Mouse (Mus musculus) midbrain, embryonic 12.5 days (tissue): Measurements from ENCODE around the gene Podn. TPM values are rescaled to one million over a fixed set of nuclear protein-coding genes. Genes with fewer than 3 reads are reported as not detected.
A peak's percentile ranks its signal among the peaks of the same experiment; 100 is the strongest.

ENCODE experiments used
- ATAC-seq: fragments of 200-750 bp; cut with Nextera tagmentation; 2 replicates; pipeline ENCODE4 v1.8.0; 2017; ENCODE audit warnings: low read depth, moderate TSS enrichment, moderate library complexity; ENCODE audit not compliant: low FRiP score
- H3K27ac ChIP-seq: fragments of 300-500 bp; sonication (generic); replicated peaks from 2 replicates; pipeline ENCODE4 v1.5.1; 2016; ENCODE audit warnings: mild to moderate bottlenecking
- H3K27me3 ChIP-seq: fragments of 300-500 bp; sonication (generic); 2 replicates; pipeline ENCODE4 v1.6.1; 2016; ENCODE audit warnings: mild to moderate bottlenecking
- H3K36me3 ChIP-seq: fragments of 300-500 bp; sonication (generic); 2 replicates; pipeline ENCODE4 v1.6.1; 2016
- H3K4me1 ChIP-seq: fragments of 300-500 bp; sonication (generic); 2 replicates; pipeline ENCODE4 v1.6.1; 2016
- H3K4me2 ChIP-seq: fragments of 300-500 bp; sonication (generic); replicated peaks from 2 replicates; pipeline ENCODE4 v1.6.1; 2016; ENCODE audit warnings: mild to moderate bottlenecking, moderate library complexity
- H3K4me3 ChIP-seq: fragments of 300-500 bp; sonication (generic); 2 replicates; pipeline ENCODE4 v1.5.1; 2016; ENCODE audit warnings: mild to moderate bottlenecking
- H3K9ac ChIP-seq: fragments of 300-500 bp; sonication (generic); replicated peaks from 2 replicates; pipeline ENCODE4 v1.6.1; 2016; ENCODE audit warnings: mild to moderate bottlenecking, moderate library complexity
- H3K9me3 ChIP-seq: fragments of 300-500 bp; sonication (generic); 2 replicates; pipeline ENCODE4 v1.6.1; 2016; ENCODE audit warnings: mild to moderate bottlenecking
- WGBS: fragments of 180-500 bp; shearing (Covaris S2); methylation state at CpG from one replicate; pipeline ENCODE4 v1.1.7; 2016; 5-methylcytosine and 5-hydroxymethylcytosine counted together
- polyA plus RNA-seq: library from polyadenylated mRNA; unstranded; fragments of >200 nt; fragmentation: Nextera tagmentation; extraction: Ambion mirVana; gene quantifications from 2 replicates; pipeline ENCODE4 v1.2.1, GENCODE M21; 2016

Podn gene
- polyA plus RNA-seq, 1 experiment from 2014 or later, result 0.20 TPM

DNA sequence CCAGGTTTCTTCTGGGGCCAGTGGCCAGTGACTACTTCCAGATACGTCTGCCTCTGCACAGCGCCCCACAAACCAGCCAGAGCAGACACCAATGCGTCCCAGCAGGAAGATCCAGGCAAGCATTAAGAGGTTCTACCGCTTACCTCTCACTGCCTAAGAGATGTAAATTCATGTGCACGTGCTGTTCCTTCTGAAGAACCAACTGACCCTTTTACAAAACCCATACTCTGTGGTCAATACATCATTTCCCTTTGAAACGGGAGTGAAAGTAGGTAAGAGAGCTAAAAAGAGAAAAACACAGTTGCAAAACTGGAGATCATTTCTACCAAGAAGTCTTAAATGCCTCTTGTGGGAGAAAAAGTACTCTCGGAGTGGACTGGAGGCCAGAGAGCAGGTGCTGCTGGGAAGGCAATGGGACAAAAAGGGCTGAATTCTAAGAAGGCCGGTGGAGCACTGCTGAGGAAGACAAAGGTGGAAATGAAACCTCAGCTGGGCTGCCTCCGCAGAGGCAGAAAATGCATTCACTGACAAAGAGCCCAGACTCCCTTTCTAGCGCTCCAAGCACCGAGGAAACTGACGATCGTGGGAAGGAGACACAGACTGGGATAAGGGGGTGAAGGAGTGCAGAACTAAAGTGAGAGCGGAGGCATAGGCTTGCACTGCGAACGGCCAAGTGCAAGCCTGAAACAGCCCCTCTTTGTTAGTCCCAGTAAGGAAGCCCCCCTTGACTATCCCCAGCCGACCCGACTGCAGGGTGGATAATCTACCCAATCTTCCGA, 36.5 kb downstream of the Podn start:
- Histone ChIP-seq H3K4me2 (0 out of 2 replicates have a peak overlapping the region, but pooled peaks have one; percentile 13), H3K9me3 (no peaks in the 10 kb centered on the region), H3K27ac (peak overlapping the region; percentile 57), H3K36me3 (peaks cover 45% of the 10 kb centered on the region), H3K27me3 (no peaks in the 10 kb centered on the region), H3K4me1 (peaks cover 9% of the 10 kb centered on the region; the same call in 1 of the 2 replicates), H3K4me3 (no peak overlapping the region), H3K9ac (no peak overlapping the region)
- 41% methylated on average over 19 of the region's 19 CpGs for WGBS
- ATAC-seq, result no peak

DNA sequence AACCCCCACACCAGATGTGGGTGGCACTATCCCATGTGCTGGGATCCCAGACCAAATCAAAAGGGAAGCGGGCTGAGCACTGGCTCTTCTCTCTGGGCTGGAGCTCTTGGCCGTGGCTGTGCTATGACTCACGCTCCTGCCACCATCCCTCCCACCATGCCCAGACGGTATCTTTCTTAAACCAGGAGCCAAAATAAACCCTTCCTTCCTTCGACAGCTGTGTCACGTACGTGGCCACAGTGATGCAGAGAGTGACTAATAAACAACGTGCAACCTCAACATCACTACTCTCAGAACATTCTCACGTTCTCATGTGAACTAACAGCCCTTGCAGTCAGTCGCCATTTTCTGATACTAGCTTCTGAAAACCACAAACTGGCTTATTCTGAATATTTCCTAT, 38.1 kb downstream of the Podn start:
- H3K36me3 ChIP-seq, result peaks cover 54% of the 10 kb centered on the region

DNA sequence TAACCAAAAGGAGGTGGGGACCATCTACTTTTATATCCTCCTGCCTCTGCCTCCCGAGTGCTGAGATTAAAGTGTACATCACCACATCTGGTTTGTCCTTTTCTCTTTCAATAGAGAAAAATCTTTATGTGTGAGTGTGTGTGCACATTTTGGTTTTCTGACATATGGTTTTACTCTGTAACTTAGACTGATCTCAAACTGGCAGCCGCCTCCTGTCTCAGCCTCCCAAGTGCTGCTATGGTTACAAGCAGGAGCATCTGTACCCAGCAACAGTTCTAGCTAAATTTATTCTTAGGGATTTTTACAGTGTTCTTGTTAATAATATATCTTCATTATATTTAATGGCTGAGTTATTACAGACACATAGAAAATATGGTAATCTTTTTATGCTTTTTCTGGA, 39.0 kb downstream of the Podn start:
- no peak overlapping the region for H3K9ac ChIP-seq
- ATAC-seq, result no peak
- WGBS, result 95% methylated on average over 2 of the region's 2 CpGs
- H3K27me3 ChIP-seq, result no peaks in the 10 kb centered on the region
- peaks cover 9% of the 10 kb centered on the region; the same call in 1 of the 2 replicates for H3K4me1 ChIP-seq
- no peak overlapping the region for H3K27ac ChIP-seq
- H3K4me2 ChIP-seq, result no peak overlapping the region
- no peaks in the 10 kb centered on the region for H3K9me3 ChIP-seq
- H3K36me3 ChIP-seq, result peaks cover 58% of the 10 kb centered on the region
- H3K4me3 ChIP-seq, result no peak overlapping the region

More for the DNA sequence above, 38.1 kb downstream of the Podn start:
- no peak overlapping the region for H3K27ac ChIP-seq
- no peaks in the 10 kb centered on the region for H3K9me3 ChIP-seq
- no peak overlapping the region for H3K4me2 ChIP-seq
- H3K4me3 ChIP-seq, result no peak overlapping the region
- no peaks in the 10 kb centered on the region for H3K27me3 ChIP-seq
- no peak overlapping the region for H3K9ac ChIP-seq
- 92% methylated on average over 10 of the region's 10 CpGs for WGBS
- peaks cover 9% of the 10 kb centered on the region; the same call in 1 of the 2 replicates for H3K4me1 ChIP-seq
- ATAC-seq, result no peak

DNA sequence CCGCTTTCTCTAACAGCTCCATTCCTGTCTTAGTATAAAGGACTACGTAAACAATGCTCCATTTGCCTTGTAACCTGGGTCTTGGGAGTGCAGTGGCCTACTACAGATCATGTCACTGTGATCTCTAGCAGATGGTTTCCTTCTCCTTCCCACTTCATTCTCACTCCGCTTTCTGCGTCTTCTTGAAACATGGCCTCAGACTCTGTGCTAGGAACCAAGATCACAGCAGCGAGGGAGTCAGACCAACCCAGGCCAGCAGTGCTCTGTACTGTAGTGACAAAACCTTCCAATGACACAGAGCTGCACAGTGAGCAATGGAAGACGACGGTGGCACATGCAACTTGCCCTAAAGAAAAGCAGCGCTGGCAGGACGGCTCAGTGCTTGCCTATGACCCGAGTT, 40.4 kb downstream of the Podn start:
- Histone ChIP-seq H3K36me3 (peaks cover 61% of the 10 kb centered on the region), H3K27me3 (no peaks in the 10 kb centered on the region), H3K27ac (no peak overlapping the region), H3K4me2 (no peak overlapping the region), H3K9me3 (no peaks in the 10 kb centered on the region), H3K9ac (no peak overlapping the region), H3K4me1 (peaks cover 9% of the 10 kb centered on the region; the same call in 1 of the 2 replicates), H3K4me3 (no peak overlapping the region)
- WGBS, result 90% methylated on average over 10 of the region's 10 CpGs
- ATAC-seq, result no peak

DNA sequence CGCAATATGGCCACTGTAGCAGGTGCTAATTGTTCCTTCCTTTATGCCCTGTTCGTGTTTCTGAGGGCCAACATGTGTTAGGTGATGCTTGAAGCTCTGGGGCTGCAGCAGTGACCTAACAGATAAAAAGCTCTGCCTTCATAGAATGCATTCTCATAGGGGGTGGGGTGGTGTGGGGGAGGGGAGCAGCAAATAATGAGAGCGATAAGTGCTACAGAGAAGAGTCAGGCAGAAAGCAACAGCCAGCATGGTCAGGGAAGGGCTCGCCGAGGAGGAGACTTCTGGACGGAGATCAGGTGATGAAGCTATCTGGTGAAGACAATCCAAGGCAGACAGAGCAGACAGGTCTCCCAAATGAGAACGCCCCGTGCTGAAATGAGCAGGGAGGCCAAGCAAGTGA, 43.6 kb downstream of the Podn start:
- no peak overlapping the region for H3K4me2 ChIP-seq
- H3K27ac ChIP-seq, result no peak overlapping the region
- peaks cover 74% of the 10 kb centered on the region for H3K36me3 ChIP-seq
- 92% methylated on average over 8 of the region's 8 CpGs for WGBS
- H3K4me3 ChIP-seq, result no peak overlapping the region
- ATAC-seq, result no peak
- H3K4me1 ChIP-seq, result peaks cover 3% of the 10 kb centered on the region; the same call in 1 of the 2 replicates
- no peak overlapping the region for H3K9ac ChIP-seq
- H3K27me3 ChIP-seq, result no peaks in the 10 kb centered on the region
- no peaks in the 10 kb centered on the region for H3K9me3 ChIP-seq

DNA sequence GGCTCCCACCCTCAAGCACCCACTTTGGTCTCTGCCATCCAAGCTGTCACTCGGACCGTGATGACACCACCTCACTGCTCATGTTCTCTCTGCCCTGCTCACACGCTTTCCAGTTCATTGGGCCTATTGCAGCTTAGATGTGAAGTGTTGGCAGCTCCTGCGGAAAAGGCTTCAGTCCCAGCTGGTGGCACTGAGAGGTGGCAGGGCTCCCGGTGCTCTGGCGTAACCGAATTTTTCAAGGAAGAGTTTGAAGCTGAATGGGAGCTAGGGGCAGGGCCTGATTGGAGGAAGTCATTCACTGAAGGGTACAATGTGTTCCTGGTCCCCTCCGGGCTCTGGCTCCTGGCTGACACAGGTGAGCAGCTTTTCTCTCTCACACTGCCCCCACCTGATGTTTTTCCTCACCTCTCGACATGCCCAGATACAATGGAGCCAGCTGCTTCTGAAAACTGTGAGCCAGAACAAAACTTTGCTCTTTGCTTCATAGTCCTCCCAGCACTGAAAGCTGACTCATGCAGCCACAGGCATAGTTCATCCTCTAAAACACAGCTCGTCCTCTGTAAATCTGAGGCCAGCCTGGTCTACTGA, 44.5 kb downstream of the Podn start:
- ATAC-seq, result no peak
- H3K27me3 ChIP-seq, result no peaks in the 10 kb centered on the region
- WGBS, result 87% methylated on average over 10 of the region's 10 CpGs
- H3K9me3 ChIP-seq, result no peaks in the 10 kb centered on the region
- no peak overlapping the region for H3K27ac ChIP-seq
- peaks cover 3% of the 10 kb centered on the region; the same call in 1 of the 2 replicates for H3K4me1 ChIP-seq
- H3K4me3 ChIP-seq, result no peak overlapping the region
- 0 out of 2 replicates have a peak overlapping the region, but pooled peaks have one; percentile 15 for H3K9ac ChIP-seq
- H3K36me3 ChIP-seq, result peaks cover 77% of the 10 kb centered on the region
- H3K4me2 ChIP-seq, result no peak overlapping the region

DNA sequence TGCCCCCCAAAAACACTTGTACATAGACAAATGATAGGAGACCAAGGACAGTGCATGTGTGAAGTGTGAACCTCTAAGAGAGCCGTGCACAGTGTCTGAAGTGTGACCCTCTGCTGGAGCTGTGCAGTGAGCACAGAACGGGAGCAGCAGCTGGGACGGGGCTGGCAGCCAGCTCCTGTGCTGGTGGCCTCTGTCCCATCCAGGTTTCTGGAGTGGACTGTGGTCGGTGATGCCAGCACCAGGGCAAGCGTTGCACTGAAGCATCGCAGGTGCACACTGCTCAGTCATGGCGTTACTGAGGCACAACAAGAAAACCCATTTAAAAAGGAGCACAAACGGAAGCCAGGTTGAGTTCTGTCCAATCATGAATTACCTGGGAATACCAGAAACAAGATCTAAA, 50.1 kb downstream of the Podn start:
- H3K27ac ChIP-seq, result no peak overlapping the region
- no peaks in the 10 kb centered on the region for H3K9me3 ChIP-seq
- H3K9ac ChIP-seq, result no peak overlapping the region
- peaks cover 3% of the 10 kb centered on the region; the same call in 1 of the 2 replicates for H3K4me1 ChIP-seq
- peaks cover 58% of the 10 kb centered on the region for H3K36me3 ChIP-seq
- no peak overlapping the region for H3K4me3 ChIP-seq
- H3K4me2 ChIP-seq, result no peak overlapping the region
- ATAC-seq, result no peak
- WGBS, result 91% methylated on average over 8 of the region's 8 CpGs
- H3K27me3 ChIP-seq, result no peaks in the 10 kb centered on the region

DNA sequence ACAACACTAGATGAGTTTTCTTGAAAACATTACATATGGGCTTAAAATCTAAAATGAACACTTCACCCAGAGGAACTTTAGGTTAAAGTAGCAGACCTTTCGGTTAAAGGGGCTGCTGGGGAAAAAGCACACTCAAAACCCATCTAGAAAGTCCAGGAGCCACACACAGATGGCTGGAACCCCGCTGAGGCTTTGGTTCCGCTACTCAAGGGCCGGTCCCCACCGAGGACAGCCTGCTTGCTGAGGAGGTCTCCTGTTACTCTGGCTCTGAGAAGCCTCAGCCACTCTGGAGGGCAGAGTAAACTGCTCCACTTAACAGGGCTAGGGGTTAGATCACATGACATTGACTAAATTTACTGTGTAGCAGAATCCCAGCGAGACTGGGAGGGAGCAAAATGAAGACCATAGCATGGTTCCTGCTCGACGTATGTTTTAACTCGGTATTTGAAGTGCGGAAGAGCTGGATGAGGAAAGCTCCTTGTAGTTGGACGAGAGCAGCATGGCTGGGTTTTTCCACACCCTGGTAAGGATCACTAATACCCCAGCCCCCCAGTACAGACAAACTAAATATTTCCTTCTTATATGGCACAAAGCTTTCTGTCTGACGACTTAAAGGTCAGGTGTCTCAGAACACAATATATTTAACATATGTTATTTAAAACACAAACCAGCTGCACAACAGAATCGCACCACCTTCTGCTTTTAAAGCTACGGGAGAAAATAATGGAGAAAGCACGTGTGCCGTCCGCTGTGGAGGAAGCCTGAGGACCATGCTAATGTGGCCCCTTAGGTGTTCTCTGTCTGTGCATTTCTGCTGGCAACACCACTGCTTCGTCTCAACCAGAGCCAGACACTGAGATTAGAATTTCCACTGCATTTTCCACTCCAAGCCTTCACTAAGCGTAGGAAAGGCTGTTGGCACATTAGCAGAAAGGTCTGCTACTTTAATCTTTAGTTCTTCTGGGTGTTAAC, 50.8 kb downstream of the Podn start:
- no peak overlapping the region for H3K4me3 ChIP-seq
- no peak for ATAC-seq
- H3K4me2 ChIP-seq, result no peak overlapping the region
- H3K27ac ChIP-seq, result no peak overlapping the region
- no peaks in the 10 kb centered on the region for H3K27me3 ChIP-seq
- H3K4me1 ChIP-seq, result peaks cover under 1% of the 10 kb centered on the region; the same call in 1 of the 2 replicates
- 76% methylated on average over 19 of the region's 19 CpGs for WGBS
- H3K9ac ChIP-seq, result no peak overlapping the region
- peaks cover 50% of the 10 kb centered on the region for H3K36me3 ChIP-seq
- no peaks in the 10 kb centered on the region for H3K9me3 ChIP-seq

DNA sequence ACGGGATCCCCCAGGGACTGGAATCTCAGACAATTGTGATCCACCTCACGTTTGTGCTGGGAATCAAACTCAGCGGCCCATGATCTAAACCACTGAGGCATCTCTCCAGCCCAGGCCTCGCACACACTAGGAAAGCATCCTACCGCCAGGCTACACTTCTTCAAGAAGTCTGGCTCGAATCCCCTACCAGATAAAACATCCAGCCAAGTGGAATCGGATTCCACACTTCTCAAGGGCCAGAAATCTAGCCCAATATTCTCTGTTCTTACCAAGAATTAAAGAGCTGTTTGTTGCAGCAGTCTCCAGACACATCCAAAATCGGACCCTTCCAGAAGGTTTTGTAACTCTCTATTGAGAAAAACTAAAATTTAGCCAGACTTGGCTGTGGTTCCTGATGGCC, 59.2 kb downstream of the Podn start:
- H3K4me1 ChIP-seq, result no peaks in the 10 kb centered on the region; the same call in 1 of the 2 replicates
- ATAC-seq, result no peak
- H3K27me3 ChIP-seq, result peaks cover 20% of the 10 kb centered on the region
- no peak overlapping the region for H3K27ac ChIP-seq
- H3K9me3 ChIP-seq, result no peaks in the 10 kb centered on the region
- 81% methylated on average over 8 of the region's 8 CpGs for WGBS
- H3K9ac ChIP-seq, result no peak overlapping the region
- H3K4me3 ChIP-seq, result no peak overlapping the region
- peaks cover 2% of the 10 kb centered on the region; the same call in 1 of the 2 replicates for H3K36me3 ChIP-seq
- no peak overlapping the region for H3K4me2 ChIP-seq

DNA sequence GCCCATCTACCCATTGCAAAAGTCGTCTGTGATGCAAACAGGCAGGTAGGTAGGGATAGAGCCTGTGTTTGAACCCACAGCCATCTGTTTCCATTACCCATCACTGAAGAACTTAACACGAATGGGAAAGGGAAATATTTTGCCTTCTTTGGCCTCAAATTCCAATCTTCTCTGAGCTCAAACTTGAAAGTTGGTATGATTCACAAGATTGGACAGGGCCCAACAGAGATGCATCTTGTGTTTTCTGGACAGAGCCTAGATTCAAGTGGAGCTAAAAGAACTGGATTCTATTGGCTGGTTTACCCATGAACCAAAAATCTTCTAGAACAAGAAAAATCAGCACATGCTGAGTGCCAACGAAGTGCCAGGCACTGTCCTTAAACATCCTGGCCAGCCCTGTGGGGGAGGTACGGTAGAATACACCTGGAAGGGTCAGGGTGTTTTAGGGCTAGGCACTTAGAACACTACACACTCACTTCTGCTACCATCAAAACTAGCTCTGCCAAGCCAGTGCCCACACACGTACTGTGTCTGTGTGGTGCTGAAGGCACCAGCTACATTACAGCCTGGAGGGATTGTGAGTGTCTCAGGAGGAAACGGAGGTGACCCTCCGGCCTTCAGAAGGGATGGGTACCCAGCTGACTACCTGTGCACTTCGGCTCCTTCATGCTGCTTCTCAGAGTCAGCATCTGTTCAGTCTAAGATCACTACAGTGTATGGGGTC, 63.0 kb downstream of the Podn start:
- Histone ChIP-seq H3K4me3 (no peak overlapping the region), H3K4me2 (no peak overlapping the region), H3K27ac (no peak overlapping the region), H3K9me3 (no peaks in the 10 kb centered on the region), H3K36me3 (no peaks in the 10 kb centered on the region), H3K27me3 (peaks cover 51% of the 10 kb centered on the region), H3K9ac (no peak overlapping the region), H3K4me1 (peaks cover 12% of the 10 kb centered on the region)
- 80% methylated on average over 8 of the region's 8 CpGs for WGBS
- no peak for ATAC-seq

DNA sequence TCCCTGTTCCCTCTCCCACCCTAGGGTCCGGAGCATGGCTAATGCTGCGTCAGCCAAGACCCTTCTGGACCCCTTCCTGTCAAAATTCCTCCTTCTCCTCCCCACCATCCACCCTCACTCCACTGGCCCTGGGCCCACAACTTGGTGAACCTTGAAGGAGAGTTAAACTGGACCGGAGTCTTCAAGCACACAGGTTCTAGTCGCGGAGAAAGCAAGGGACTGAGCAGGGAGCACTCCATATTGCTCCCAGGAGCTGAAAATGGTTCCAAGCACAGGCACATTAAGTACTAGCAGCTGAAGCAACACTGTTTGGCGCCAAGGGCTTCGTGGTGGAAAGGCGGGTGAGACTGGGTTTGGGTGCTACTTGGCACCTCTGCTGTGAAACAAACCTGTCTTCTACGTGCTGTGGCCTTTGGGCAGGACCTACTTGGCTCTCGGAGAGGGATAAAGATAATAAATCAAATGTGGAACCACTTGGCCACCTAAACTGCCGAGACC, 63.8 kb downstream of the Podn start:
- Histone ChIP-seq H3K4me1 (peaks cover 12% of the 10 kb centered on the region), H3K9me3 (no peaks in the 10 kb centered on the region), H3K36me3 (no peaks in the 10 kb centered on the region), H3K27me3 (peaks cover 51% of the 10 kb centered on the region), H3K4me3 (peak overlapping the region; percentile 58), H3K27ac (no peak overlapping the region), H3K9ac (0 out of 2 replicates have a peak overlapping the region, but pooled peaks have one; percentile 56), H3K4me2 (peak overlapping the region; percentile 98)
- 40% methylated on average over 11 of the region's 11 CpGs for WGBS
- ATAC-seq, result no peak
